Mouse (Mus musculus) stomach, postnatal 0 days (tissue): ENCODE results near the gene Fgfr2. TPM values are rescaled to one million over a fixed set of nuclear protein-coding genes. Genes with fewer than 3 reads are reported as not detected.

Source experiments
- ATAC-seq: fragments of 200-750 bp; cut with Nextera tagmentation; 2 replicates; pipeline ENCODE4 v1.8.0; 2017; ENCODE audit not compliant: low FRiP score, low TSS enrichment
- DNase-seq: peaks from one replicate; pipeline ENCODE4 v3.0.0-alpha.2; 2016; ENCODE audit warnings: low spot score
- H3K27ac ChIP-seq: fragments of 300-500 bp; sonication (generic); replicated peaks from 2 replicates; pipeline ENCODE4 v1.5.1; 2014; ENCODE audit warnings: mild to moderate bottlenecking, control low read depth
- H3K27me3 ChIP-seq: fragments of 300-500 bp; sonication (generic); 2 replicates; pipeline ENCODE4 v1.6.1; 2014; ENCODE audit warnings: low read length; ENCODE audit not compliant: control insufficient read depth, insufficient read depth
- H3K36me3 ChIP-seq: fragments of 300-500 bp; sonication (generic); 2 replicates; pipeline ENCODE4 v1.6.1; 2014; ENCODE audit warnings: low read length, mixed read lengths; ENCODE audit not compliant: control insufficient read depth, insufficient read depth
- H3K4me1 ChIP-seq: fragments of 300-500 bp; sonication (generic); replicated peaks from 2 replicates; pipeline ENCODE4 v1.6.1; 2014; ENCODE audit warnings: antibody characterized with exemption; ENCODE audit not compliant: control insufficient read depth, insufficient read depth
- H3K4me2 ChIP-seq: fragments of 300-500 bp; sonication (generic); replicated peaks from 2 replicates; pipeline ENCODE4 v1.6.1; 2014; ENCODE audit warnings: low read depth, mild to moderate bottlenecking, control low read depth, moderate library complexity
- H3K4me3 ChIP-seq: fragments of 300-500 bp; sonication (generic); 2 replicates; pipeline ENCODE4 v1.5.1; 2014; ENCODE audit warnings: low read depth, low read length, control low read depth
- H3K9ac ChIP-seq: fragments of 300-500 bp; sonication (generic); 2 replicates; pipeline ENCODE4 v1.6.1; 2014; ENCODE audit warnings: mild to moderate bottlenecking, low read length, control low read depth, mixed read lengths
- H3K9me3 ChIP-seq: fragments of 300-500 bp; sonication (generic); 2 replicates; pipeline ENCODE4 v1.6.1; 2016; ENCODE audit warnings: low read length; ENCODE audit not compliant: control insufficient read depth
- CTCF ChIP-seq: IDR thresholded peaks from 2 replicates; pipeline ENCODE4 v1.5.1; 2016; ENCODE audit warnings: antibody characterized with exemption, low read depth, mild to moderate bottlenecking, moderate library complexity
- EP300 ChIP-seq: optimal IDR thresholded peaks from 2 replicates; pipeline ENCODE3; 2016; ENCODE audit warnings: antibody characterized with exemption
- WGBS: fragments of 180-500 bp; shearing (Covaris S2); extraction: QIAGEN DNeasy Blood & Tissue Kit; methylation state at CpG from one replicate; pipeline ENCODE4 v1.1.7; 2014; 5-methylcytosine and 5-hydroxymethylcytosine counted together
- polyA plus RNA-seq: library from polyadenylated mRNA; unstranded; fragments of >200 nt; fragmentation: Nextera tagmentation; extraction: Ambion mirVana; gene quantifications from 2 replicates; pipeline ENCODE4 v1.2.1, GENCODE M21; 2015

Gene Fgfr2
- polyA plus RNA-seq, 1 experiment from 2014 or later, result 60.8 TPM

GRCm38 (mm10) chr7:130951004-130951403, 2172.1 kb downstream of the Fgfr2 start:
- no peak for DNase-seq
- Histone ChIP-seq H3K9ac (no peak overlapping the region), H3K9me3 (no peaks in the 10 kb centered on the region), H3K27me3 (no peaks in the 10 kb centered on the region), H3K36me3 (no peaks in the 10 kb centered on the region), H3K27ac (no peak overlapping the region), H3K4me2 (no peak overlapping the region), H3K4me3 (no peak overlapping the region), H3K4me1 (0 out of 2 replicates have a peak, but pooled peaks cover 2% of the 10 kb centered on the region)
- TF ChIP-seq CTCF (no peak), EP300 (no peak)
- WGBS, result 90% methylated on average over 5 of the region's 5 CpGs
- no peak for ATAC-seq

DNA sequence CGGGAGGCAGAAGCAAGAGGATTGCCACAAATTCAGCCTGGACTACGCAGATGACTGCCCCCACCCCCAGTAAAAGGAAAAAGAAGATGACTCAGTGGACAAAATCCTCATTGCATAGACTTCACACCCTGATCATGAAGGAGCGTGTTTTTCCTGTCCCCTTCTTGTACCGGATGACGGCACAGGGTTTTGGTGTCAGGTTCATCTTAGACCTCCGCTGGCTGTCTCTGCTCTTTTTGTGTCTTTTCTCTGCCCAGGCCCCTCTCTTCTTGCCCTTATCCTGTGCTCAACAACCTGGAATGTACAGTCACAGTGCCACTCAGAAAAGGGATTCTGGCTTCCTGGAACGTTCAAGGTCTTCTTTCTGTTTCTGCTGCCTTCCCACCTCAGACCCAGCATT, 2172.7 kb downstream of the Fgfr2 start:
- 83% methylated on average over 7 of the region's 7 CpGs for WGBS
- Histone ChIP-seq H3K27ac (no peak overlapping the region), H3K4me2 (no peak overlapping the region), H3K4me1 (0 out of 2 replicates have a peak, but pooled peaks cover 2% of the 10 kb centered on the region), H3K36me3 (no peaks in the 10 kb centered on the region), H3K27me3 (no peaks in the 10 kb centered on the region), H3K9me3 (no peaks in the 10 kb centered on the region), H3K4me3 (no peak overlapping the region), H3K9ac (no peak overlapping the region)
- ATAC-seq, result no peak
- no peak for DNase-seq
- TF ChIP-seq CTCF, result no peak
- no peak for TF ChIP-seq EP300

- 0 out of 2 replicates have a peak, but pooled peaks cover 2% of the 10 kb centered on the region for H3K4me1 ChIP-seq
- no peak for DNase-seq
- H3K9ac ChIP-seq, result no peak overlapping the region
- ATAC-seq, result no peak; the same call in 1 of the 2 replicates
- H3K4me2 ChIP-seq, result no peak overlapping the region
- no peaks in the 10 kb centered on the region for H3K9me3 ChIP-seq
- H3K27me3 ChIP-seq, result no peaks in the 10 kb centered on the region
- H3K4me3 ChIP-seq, result no peak overlapping the region
- WGBS, result 37% methylated on average over 8 of the region's 8 CpGs
- H3K27ac ChIP-seq, result 0 out of 2 replicates have a peak overlapping the region, but pooled peaks have one; percentile 24
- no peaks in the 10 kb centered on the region for H3K36me3 ChIP-seq
- no peak for TF ChIP-seq EP300
- TF ChIP-seq CTCF, result no peak
These were observed 2173.8 kb downstream of the Fgfr2 start for GRCm38 (mm10) chr7:130949331-130949751.

- no peak for DNase-seq
- Histone ChIP-seq H3K4me2 (no peak overlapping the region), H3K9ac (no peak overlapping the region), H3K36me3 (no peaks in the 10 kb centered on the region), H3K4me3 (no peak overlapping the region), H3K4me1 (0 out of 2 replicates have a peak, but pooled peaks cover 2% of the 10 kb centered on the region), H3K27ac (peak overlapping the region; percentile 30; the same call in 1 of the 2 replicates), H3K27me3 (no peaks in the 10 kb centered on the region), H3K9me3 (no peaks in the 10 kb centered on the region)
- WGBS, result 52% methylated on average over 5 of the region's 5 CpGs
- TF ChIP-seq CTCF (no peak), EP300 (no peak)
- no peak for ATAC-seq
These were observed 2174.5 kb downstream of the Fgfr2 start for GRCm38 (mm10) chr7:130948563-130949208.

- H3K4me2 ChIP-seq, result no peak overlapping the region
- TF ChIP-seq EP300 (no peak), CTCF (no peak)
- no peak for DNase-seq
- H3K36me3 ChIP-seq, result no peaks in the 10 kb centered on the region
- ATAC-seq, result no peak
- no peak overlapping the region for H3K9ac ChIP-seq
- no peaks in the 10 kb centered on the region for H3K9me3 ChIP-seq
- H3K27ac ChIP-seq, result no peak overlapping the region
- 85% methylated on average over 12 of the region's 12 CpGs for WGBS
- H3K4me3 ChIP-seq, result no peak overlapping the region
- 0 out of 2 replicates have a peak, but pooled peaks cover 2% of the 10 kb centered on the region for H3K4me1 ChIP-seq
- H3K27me3 ChIP-seq, result no peaks in the 10 kb centered on the region
These were observed 2176.8 kb downstream of the Fgfr2 start for GRCm38 (mm10) chr7:130946303-130946702.

GRCm38 (mm10) chr7:130945730-130946129, 2177.4 kb downstream of the Fgfr2 start:
- ATAC-seq, result no peak
- H3K36me3 ChIP-seq, result no peaks in the 10 kb centered on the region
- TF ChIP-seq EP300 (no peak), CTCF (no peak)
- no peak overlapping the region for H3K27ac ChIP-seq
- DNase-seq, result no peak
- H3K9me3 ChIP-seq, result no peaks in the 10 kb centered on the region
- H3K4me3 ChIP-seq, result no peak overlapping the region
- no peak overlapping the region for H3K4me2 ChIP-seq
- H3K9ac ChIP-seq, result no peak overlapping the region
- WGBS, result 96% methylated on average over 3 of the region's 3 CpGs
- H3K27me3 ChIP-seq, result no peaks in the 10 kb centered on the region
- 0 out of 2 replicates have a peak, but pooled peaks cover 4% of the 10 kb centered on the region for H3K4me1 ChIP-seq
